Mouse (Mus musculus): ENCODE data around the gene Cdk14.

Cdk14 gene

GRCm38 (mm10) chr5:4861592-4861991 is 558.5 kb downstream of the Cdk14 start:
- no peak for DNase-seq (ENCODE audit: low spot score in 2 of 2)

DNA sequence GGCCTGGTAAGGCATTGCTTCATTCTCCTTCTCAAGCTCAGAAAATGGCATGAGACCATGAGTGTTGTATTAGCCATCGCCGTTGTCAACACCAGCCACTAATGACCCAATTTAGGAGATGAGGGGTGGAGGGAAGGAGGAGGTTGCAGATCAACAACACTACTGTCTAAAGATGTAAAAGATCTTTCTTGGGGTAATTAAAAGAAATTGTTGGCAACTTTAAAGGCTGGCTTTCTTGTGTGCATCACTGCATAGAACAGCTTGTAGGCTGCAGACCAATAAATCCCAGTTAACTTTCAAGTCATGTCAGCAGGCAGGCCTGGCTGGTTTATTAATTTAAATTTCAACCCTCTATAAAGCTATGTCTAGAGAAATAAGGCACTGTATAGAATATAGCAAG is 559.0 kb downstream of the Cdk14 start:
- DNase-seq (ENCODE audit: low spot score in 2 of 2) = no peak

- no peak for DNase-seq (ENCODE audit: low spot score in 2 of 2)
These were observed 562.0 kb downstream of the Cdk14 start for GRCm38 (mm10) chr5:4858032-4858641.

DNA sequence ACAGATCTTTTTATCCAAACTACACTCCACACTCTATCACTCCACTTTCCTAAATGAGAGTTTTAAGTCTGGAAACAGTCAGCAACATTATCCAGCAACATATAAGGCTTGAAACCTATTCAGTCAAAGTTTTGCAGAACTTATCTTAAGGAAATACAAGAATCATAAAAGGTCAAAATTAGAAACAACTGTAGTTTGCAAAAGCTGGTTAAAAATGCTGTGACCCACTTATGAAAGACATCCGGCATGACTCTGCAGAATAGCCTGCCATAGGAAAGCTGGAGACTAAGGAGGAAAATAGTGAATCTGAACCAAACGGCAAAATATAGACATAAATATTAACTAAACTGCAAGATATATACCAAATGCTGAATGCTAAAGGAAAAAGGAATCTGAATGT is 566.6 kb downstream of the Cdk14 start:
- DNase-seq (ENCODE audit: low spot score in 2 of 2) = no peak

DNA sequence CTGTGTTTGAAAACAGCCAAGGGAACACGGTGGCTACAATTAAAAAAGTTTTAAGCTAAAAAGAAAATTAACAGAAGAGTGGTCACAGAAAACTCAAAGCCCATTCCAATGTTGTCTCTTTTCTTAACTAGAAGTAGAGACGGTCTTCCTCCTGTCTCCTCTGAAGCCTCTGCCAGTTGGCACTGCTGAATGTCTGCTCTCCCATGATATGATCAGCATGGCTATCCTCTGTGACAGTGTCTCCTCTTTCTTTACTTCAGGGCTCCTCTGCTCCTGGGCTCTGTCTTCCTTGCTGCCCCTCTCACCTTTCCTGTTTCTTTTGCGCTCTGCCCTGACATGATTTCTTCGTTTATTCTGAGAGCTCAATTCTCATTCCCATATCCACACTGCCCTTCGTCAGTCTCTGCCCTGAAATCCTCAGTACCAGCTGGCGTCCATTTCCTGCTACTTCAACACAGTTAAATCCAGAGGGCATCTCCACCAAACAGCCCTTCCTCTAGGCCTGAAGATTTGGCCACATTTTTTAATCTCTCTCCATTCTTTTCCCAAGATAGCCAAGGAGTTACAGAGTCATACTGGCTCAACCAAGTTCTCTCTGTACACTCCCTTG is 567.3 kb downstream of the Cdk14 start:
- DNase-seq (ENCODE audit: low spot score in 2 of 2) = no peak

DNA sequence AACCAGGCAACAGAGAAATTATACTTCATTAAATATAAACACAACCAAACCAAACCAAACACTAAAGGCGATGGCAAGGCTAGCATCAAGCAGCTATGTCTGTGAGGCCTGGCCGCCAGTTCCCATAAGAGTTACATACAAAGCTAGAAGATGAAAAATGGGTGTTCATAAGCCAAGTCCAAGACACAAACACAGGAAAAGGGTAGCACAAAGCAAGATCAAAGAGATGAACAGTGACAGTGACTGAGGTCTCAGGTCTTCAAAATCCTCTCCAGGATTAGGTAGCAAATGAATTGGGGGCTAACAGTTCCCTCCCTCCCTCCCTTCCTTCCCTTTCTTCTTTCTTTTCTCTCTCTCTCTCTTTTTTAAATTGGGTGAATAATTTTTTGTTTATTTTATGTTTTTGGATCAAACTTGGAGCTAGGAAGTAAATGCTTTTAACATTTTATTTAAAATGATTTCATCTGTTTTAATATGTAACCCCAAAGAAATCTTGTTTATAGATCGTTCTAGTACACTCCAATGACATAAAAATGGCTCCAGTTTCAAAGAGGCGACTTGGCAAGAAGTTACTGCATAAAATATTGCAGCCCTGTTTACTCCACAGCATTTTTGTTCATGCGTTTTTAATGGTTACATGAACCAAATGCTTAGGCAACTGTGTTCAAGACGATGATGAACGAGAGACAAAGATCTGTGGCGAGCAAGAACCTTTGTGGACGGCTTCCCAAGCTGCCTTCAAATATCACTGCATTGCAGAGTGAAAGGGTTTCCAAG is 568.0 kb downstream of the Cdk14 start:
- no peak for DNase-seq (ENCODE audit: low spot score in 2 of 2)

- no peak for DNase-seq (ENCODE audit: low spot score in 2 of 2)
These were observed 568.7 kb downstream of the Cdk14 start for GRCm38 (mm10) chr5:4851245-4851933.

DNA sequence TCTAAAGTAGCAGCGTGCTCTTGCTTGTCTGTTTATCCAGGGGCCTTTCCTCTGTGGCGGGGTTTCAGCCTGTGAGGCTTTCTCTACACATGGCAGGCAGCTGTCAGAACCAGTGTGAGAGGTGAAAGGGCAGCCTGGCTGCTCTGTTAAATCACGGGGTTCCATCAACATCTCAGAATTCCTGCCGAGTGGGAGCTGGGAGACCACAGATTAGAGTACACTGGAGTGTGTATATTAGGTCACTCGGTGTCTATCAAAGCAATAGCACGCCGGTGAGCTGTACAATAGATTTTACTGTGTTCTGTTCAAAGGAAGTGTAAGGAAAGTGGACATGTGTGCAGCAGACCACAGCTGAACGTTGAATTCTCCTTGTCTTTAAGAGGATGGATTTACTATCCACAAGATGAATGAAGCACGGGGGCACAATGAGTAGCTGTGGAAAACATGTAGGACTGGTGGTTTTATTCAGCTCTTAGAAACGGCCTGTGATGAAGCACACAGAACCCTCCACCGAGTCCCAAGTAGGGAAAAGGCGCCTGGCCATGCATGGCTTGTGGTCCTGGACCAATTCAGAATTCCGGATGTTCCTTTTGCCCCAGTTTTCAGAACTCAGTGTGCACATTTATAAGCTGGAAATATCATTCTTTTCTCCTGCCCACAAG is 585.2 kb downstream of the Cdk14 start:
- DNase-seq (ENCODE audit: low spot score in 2 of 2) = peak; percentile 10 to 17

DNA sequence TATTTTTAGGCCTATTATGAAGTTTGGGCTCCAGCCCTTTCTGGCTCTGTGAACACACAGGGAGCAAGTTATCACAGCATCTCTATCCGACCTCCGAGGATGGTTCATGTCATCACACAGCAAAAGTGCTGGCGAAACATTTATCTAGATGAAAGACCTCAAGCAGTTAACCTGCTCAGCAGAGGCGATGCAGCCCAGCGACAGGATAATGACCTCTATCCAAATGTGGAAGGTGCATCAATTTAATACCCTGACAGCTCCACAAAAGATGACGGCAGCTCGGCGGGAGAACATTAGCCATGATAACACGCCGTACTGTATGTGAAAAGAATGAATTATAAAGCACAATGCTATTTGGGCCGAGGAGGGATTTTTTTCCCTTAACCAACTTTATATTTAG is 586.2 kb downstream of the Cdk14 start:
- DNase-seq (ENCODE audit: low spot score in 2 of 2) = no peak

GRCm38 (mm10) chr5:4826886-4827285 is 593.2 kb downstream of the Cdk14 start:
- no peak for DNase-seq (ENCODE audit: low spot score in 2 of 2)

DNA sequence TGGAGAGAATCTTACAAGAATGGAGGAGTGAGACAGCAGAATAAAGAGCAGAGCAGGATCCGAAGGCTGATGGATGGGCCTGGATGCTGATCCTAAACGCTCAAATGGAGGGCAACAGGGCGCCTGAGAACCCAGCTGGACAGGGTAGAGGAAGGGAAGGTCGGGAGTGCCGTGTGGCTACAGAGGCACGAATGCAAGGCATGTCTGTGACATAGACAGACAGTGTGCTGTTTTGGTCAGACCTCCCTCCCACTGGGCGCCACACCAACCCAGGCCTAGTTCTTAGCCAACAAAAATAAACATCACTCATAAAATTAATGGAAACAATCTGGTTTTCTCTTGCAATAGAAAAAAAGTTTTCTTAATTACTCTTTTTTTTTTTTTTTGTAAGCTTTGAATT is 594.2 kb downstream of the Cdk14 start:
- DNase-seq (ENCODE audit: low spot score in 2 of 2) = peak; percentile 24 to 60

DNA sequence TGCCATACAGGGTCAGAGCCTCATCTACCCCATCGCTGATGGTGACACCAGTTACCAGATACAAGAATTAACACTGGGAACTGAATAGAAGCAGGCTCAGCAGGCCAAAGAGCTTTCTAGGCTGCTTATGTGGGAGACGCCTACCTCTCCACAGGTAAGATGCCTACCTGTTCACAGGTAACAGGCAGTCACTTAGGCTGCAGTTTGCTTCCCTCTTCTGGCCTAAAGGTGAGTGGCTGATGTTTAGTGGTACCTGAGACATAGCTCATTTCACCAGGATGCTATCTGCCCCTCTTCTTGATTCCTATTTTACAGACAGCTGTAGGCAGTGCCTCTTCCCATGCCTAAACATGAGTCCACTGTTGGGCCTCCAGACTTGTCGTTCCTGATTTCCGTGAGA is 595.0 kb downstream of the Cdk14 start:
- no peak for DNase-seq (ENCODE audit: low spot score in 2 of 2)

DNA sequence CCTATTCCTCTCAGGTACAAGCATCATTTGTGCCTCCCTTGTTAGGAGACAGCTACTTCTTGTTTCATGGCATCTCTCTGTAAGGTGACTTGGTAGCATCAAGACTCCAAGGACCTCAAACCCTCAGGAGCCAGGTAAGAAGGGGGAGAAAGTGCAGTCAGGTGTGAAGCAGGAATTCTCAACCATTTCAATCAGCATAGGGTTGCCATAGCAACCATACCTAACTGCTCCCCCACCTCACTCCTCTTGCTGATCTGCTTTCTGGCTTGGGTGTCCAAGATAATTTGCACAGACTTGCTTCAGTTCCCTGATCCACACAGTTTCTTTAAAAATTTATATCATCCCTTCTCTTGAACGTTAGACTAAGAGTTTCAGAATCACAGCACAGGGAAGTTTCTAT is 595.9 kb downstream of the Cdk14 start:
- DNase-seq (ENCODE audit: low spot score in 2 of 2) = no peak

- no peak for DNase-seq (ENCODE audit: low spot score in 2 of 2)
These were observed 598.1 kb downstream of the Cdk14 start for GRCm38 (mm10) chr5:4822041-4822440.

DNA sequence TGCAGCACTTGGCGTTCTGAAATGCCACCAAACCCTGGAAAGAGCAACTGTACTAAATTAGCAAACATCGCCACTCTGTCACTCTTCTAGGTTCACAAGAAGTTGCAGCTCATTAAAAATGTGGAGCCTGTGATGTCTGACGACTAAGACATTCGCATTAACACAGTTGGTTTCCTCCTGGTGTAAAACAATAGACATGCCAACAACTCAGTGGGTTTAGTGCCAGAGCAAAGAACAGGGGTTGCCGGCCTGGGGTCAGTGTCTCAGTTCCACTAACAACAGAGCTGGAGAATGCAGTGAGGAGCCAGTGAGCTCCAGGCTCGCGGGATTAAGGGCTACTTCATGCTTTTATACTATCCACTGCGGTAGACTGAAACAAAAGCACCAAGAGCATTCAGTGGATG is 598.7 kb downstream of the Cdk14 start:
- no peak for DNase-seq (ENCODE audit: low spot score in 2 of 2)

DNA sequence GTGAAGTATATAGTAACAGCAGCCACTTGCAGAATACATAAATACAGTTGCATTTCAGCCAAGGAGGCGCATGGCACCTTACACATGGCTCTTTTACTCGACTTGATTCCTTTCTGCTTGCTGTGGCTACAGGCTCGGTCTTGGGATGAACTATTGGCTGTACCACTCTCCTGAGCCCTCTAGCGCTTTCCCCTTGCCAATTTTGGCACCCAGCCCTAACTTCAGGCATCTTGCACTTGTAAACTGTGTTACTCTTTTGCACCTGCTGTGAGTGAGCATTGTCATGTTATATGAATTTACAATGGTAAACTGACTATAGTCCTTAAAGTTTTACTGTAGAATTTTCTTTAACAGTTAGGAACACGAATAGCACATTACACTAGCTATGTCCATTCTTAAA is 603.1 kb downstream of the Cdk14 start:
- no peak for DNase-seq (ENCODE audit: low spot score in 2 of 2)

DNA sequence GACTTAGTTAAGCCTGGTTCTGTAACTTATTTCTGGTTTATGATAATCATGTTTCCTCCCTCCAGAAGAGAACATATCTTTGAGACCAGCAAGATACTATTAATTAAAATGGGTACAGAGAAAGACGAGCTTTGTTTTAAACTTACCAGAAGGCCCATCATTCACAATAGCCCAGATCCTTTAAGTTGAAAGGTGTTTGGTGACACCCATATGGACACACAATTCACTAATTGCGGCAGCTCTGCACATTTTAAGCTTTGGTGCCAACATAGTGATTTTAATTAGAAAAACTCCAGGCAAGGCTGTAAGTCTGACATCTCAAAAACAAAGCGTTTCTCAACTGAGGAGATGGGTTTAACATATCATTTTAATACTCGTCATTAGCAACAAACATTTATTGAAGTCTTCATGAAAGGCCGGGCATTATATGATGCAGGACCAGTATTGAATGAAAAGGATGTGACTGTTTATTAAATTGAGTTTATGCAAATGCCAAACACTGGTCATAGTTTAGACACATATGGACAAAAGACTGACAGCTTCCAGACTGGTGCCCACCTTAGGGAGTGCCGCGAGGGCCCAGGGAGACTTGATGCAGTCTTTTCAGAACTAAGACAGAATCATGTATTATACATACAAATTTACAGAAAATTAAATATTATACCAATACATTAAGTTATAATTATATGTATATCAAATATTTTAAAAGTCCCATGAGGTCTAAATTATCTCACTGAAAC is 605.5 kb downstream of the Cdk14 start:
- DNase-seq (ENCODE audit: low spot score in 2 of 2) = no peak

GRCm38 (mm10) chr5:4813357-4813756 is 606.8 kb downstream of the Cdk14 start:
- DNase-seq (ENCODE audit: low spot score in 2 of 2) = no peak

DNA sequence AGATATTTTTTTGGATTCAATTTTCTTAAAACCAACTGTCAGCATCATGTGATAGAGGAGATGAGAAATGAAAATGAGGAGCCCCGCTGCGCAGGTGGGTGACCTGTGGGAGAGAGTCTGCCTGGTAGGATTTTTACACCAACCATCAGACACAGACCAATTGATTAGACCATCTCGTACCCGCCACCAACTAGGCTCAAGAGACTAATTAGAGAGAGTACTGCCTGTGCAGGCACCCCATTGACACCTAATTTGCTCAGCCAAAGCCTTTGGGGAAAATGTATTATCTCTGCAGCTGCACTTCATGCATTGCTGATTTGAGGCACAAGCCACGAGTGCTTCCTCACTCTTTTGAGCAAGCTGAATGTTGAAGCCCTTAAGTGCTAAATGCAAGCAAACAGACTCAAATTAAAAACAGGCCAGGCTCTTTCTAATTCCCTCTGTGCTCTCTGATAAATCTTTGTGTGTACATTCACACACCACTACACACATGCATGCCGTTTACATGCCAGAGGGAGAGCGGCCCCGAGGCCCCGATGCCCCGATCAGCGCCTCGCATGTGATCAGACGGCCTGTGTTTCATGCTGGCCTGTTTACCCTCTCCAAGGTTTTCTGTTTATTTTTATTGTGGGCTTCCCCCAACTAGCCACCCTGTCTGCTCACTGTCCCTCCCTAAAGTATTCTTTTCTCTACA is 607.9 kb downstream of the Cdk14 start:
- DNase-seq (ENCODE audit: low spot score in 2 of 2) = no peak

GRCm38 (mm10) chr5:4805228-4805627 is 614.9 kb downstream of the Cdk14 start:
- DNase-seq (ENCODE audit: low spot score in 2 of 2) = no peak

DNA sequence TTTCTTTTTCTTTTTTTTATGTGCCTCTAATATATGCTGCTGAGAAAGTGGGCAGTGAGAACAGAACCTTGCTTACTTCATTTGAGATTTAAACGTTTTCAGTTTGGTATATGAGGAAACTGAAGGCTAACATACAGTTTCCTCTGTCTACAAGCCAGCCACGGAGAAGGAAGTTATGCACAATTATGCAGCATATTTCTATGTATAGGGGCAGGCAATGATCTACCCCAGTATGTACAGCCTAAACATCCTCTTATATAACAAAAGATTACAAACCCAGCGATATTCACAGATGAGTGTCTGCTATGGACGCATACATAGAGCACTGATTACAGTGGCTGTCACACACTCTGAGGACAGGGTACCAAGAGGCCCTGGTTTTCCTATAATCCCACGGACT is 616.4 kb downstream of the Cdk14 start:
- no peak for DNase-seq (ENCODE audit: low spot score in 2 of 2)

Data from heart, adult 9 months (tissue).